Mouse (Mus musculus) urinary bladder, postnatal 25 days (tissue): ENCODE data around the gene Vasn.
A peak's percentile ranks its signal among the peaks of the same experiment; 100 is the strongest.

Source experiments
- DNase-seq: peaks from one replicate; pipeline ENCODE4 v3.0.0; 2022; ENCODE audit warnings: low spot score

Vasn gene

GRCm38 (mm10) chr16:4607818-4608531 is 31.8 kb upstream of the Vasn start:
- peak; percentile 76 for DNase-seq

GRCm38 (mm10) chr16:4608532-4609059 is 31.1 kb upstream of the Vasn start:
- DNase-seq, result no peak

- no peak for DNase-seq
Observed at GRCm38 (mm10) chr16:4611193-4611592, 28.5 kb upstream of the Vasn start.

GRCm38 (mm10) chr16:4611676-4612075 is 28.1 kb upstream of the Vasn start:
- DNase-seq, result no peak

GRCm38 (mm10) chr16:4613736-4614135 is 26.0 kb upstream of the Vasn start:
- no peak for DNase-seq

- no peak for DNase-seq
Observed at GRCm38 (mm10) chr16:4614639-4615038, 25.1 kb upstream of the Vasn start.

- no peak for DNase-seq
Observed at GRCm38 (mm10) chr16:4615297-4615696, 24.4 kb upstream of the Vasn start.

- DNase-seq, result no peak
Observed at GRCm38 (mm10) chr16:4616829-4617228, 22.9 kb upstream of the Vasn start.

- DNase-seq, result no peak
Observed at GRCm38 (mm10) chr16:4624074-4624473, 15.7 kb upstream of the Vasn start.

GRCm38 (mm10) chr16:4624481-4625110 is 15.1 kb upstream of the Vasn start, which contains the start of gene Pam16:
TSS of gene Pam16 (minus strand) at chr16:4624988.
- peak; percentile 89 for DNase-seq

GRCm38 (mm10) chr16:4627105-4627504 is 12.6 kb upstream of the Vasn start:
- no peak for DNase-seq

- no peak for DNase-seq
Observed at GRCm38 (mm10) chr16:4628898-4629419, 10.8 kb upstream of the Vasn start.

- DNase-seq, result peak; percentile 81
Observed at GRCm38 (mm10) chr16:4629950-4630349, 9.8 kb upstream of the Vasn start.

- DNase-seq, result peak; percentile 56
Observed at GRCm38 (mm10) chr16:4632050-4632449, 7.7 kb upstream of the Vasn start.

- DNase-seq, result no peak
Observed at GRCm38 (mm10) chr16:4633661-4634060, 6.1 kb upstream of the Vasn start.

- no peak for DNase-seq
Observed at GRCm38 (mm10) chr16:4634681-4635080, 5.1 kb upstream of the Vasn start.

- DNase-seq, result no peak
Observed at GRCm38 (mm10) chr16:4635760-4636159, 4.0 kb upstream of the Vasn start.

GRCm38 (mm10) chr16:4638891-4639390 is 800 bp upstream of the Vasn start:
- no peak for DNase-seq

- no peak for DNase-seq
Observed at GRCm38 (mm10) chr16:4640267-4641005, 695 bp downstream of the Vasn start.

GRCm38 (mm10) chr16:4641119-4641838 is 1.5 kb downstream of the Vasn start:
- DNase-seq, result no peak

GRCm38 (mm10) chr16:4642190-4642589 is 2.4 kb downstream of the Vasn start:
- DNase-seq, result peak; percentile 53

- no peak for DNase-seq
Observed at GRCm38 (mm10) chr16:4642937-4643336, 3.2 kb downstream of the Vasn start.
